Mouse (Mus musculus) thymus, adult 2 months (tissue): ENCODE results near the gene Grap2. TPM values are rescaled to one million over a fixed set of nuclear protein-coding genes. Genes with fewer than 3 reads are reported as not detected.
A peak's percentile ranks its signal among the peaks of the same experiment; 100 is the strongest.

ENCODE experiments used
- DNase-seq: peaks from one replicate; pipeline ENCODE4 v3.0.0; 2021
- H3K27ac ChIP-seq: fragments of 200-500 bp; 2 replicates; pipeline ENCODE4 v1.5.1; 2012; ENCODE audit warnings: low read length, control low read depth; ENCODE audit not compliant: control insufficient read depth, insufficient read depth
- H3K27me3 ChIP-seq: fragments of 200-500 bp; 2 replicates; pipeline ENCODE4 v1.6.1; 2012; ENCODE audit warnings: mild to moderate bottlenecking, low read length, moderate library complexity, mixed read lengths; ENCODE audit not compliant: control insufficient read depth, insufficient read depth
- H3K36me3 ChIP-seq: fragments of 200-500 bp; 2 replicates; pipeline ENCODE4 v1.6.1; 2012; ENCODE audit warnings: mild to moderate bottlenecking, low read length, moderate library complexity; ENCODE audit not compliant: control insufficient read depth, insufficient read depth
- H3K4me1 ChIP-seq: fragments of 200-500 bp; replicated peaks from 2 replicates; pipeline ENCODE4 v1.6.1; 2012; ENCODE audit warnings: low read length; ENCODE audit not compliant: control insufficient read depth, insufficient read depth
- H3K4me3 ChIP-seq: fragments of 200-500 bp; 2 replicates; pipeline ENCODE4 v1.5.1; 2012; ENCODE audit warnings: mild to moderate bottlenecking, low read length, control low read depth, moderate library complexity; ENCODE audit not compliant: control insufficient read depth, insufficient read depth
- CTCF ChIP-seq: fragments of 200-500 bp; IDR thresholded peaks from 2 replicates; pipeline ENCODE4 v1.5.1; 2012; ENCODE audit warnings: mild to moderate bottlenecking, control low read depth, low read length, moderate library complexity, borderline replicate concordance; ENCODE audit not compliant: control insufficient read depth, poor library complexity, insufficient read depth; ENCODE audit errors: extremely low read depth
- POLR2A ChIP-seq: fragments of 200-500 bp; IDR thresholded peaks from 2 replicates; pipeline ENCODE4 v1.6.1; 2012; ENCODE audit warnings: mild to moderate bottlenecking, low read length, control low read depth, moderate library complexity; ENCODE audit not compliant: control insufficient read depth, poor library complexity, insufficient read depth; ENCODE audit errors: extremely low read depth
- WGBS: fragments of 180-500 bp; shearing (Covaris S2); methylation state at CpG from one replicate; pipeline ENCODE4 v1.1.7; 2018; 5-methylcytosine and 5-hydroxymethylcytosine counted together
- polyA plus RNA-seq: library from polyadenylated mRNA; depleted of rRNA; stranded (reverse); fragments of >200 nt; gene quantifications from 2 replicates; pipeline ENCODE4 v1.2.3, GENCODE M21; 2012

The Grap2 gene
- polyA plus RNA-seq, 1 experiment: 139 TPM

- H3K4me1 ChIP-seq: peaks cover 37% of the 10 kb centered on the region
- H3K27me3 ChIP-seq: no peaks in the 10 kb centered on the region
- H3K36me3 ChIP-seq: peaks cover 54% of the 10 kb centered on the region
- no peak for DNase-seq
- no peak for TF ChIP-seq POLR2A
- no peak for TF ChIP-seq CTCF
- peak overlapping the region; percentile 35; the same call in 1 of the 2 replicates for H3K27ac ChIP-seq
- WGBS: 93% methylated on average over 13 of the region's 13 CpGs
- no peak overlapping the region for H3K4me3 ChIP-seq
These were observed 60.0 kb downstream of the Grap2 start for GRCm38 (mm10) chr15:80632280-80632893.

GRCm38 (mm10) chr15:80634391-80635193 lies 62.2 kb downstream of the Grap2 start:
- Histone ChIP-seq H3K4me1 (peaks cover 33% of the 10 kb centered on the region), H3K27ac (no peak overlapping the region), H3K36me3 (peaks cover 64% of the 10 kb centered on the region), H3K27me3 (no peaks in the 10 kb centered on the region), H3K4me3 (no peak overlapping the region)
- no peak for DNase-seq
- WGBS: 59% methylated on average over 11 of the region's 11 CpGs
- no peak for TF ChIP-seq CTCF
- TF ChIP-seq POLR2A: no peak

GRCm38 (mm10) chr15:80636757-80637372 lies 64.5 kb downstream of the Grap2 start:
- peaks cover 15% of the 10 kb centered on the region for H3K4me1 ChIP-seq
- WGBS: 91% methylated on average over 13 of the region's 13 CpGs
- H3K27me3 ChIP-seq: no peaks in the 10 kb centered on the region
- TF ChIP-seq CTCF (no peak), POLR2A (no peak)
- peaks cover 87% of the 10 kb centered on the region for H3K36me3 ChIP-seq
- no peak overlapping the region for H3K4me3 ChIP-seq
- no peak overlapping the region for H3K27ac ChIP-seq
- DNase-seq: no peak

- WGBS: 64% methylated on average over 11 of the region's 11 CpGs
These were observed 66.8 kb downstream of the Grap2 start for GRCm38 (mm10) chr15:80639071-80639702.

GRCm38 (mm10) chr15:80639874-80640273 lies 67.5 kb downstream of the Grap2 start:
- peaks cover 6% of the 10 kb centered on the region for H3K4me1 ChIP-seq

More at GRCm38 (mm10) chr15:80639071-80639702, 66.8 kb downstream of the Grap2 start:
- Histone ChIP-seq H3K4me3 (no peak overlapping the region), H3K36me3 (peaks cover 96% of the 10 kb centered on the region), H3K27ac (peak overlapping the region; percentile 28; the same call in 1 of the 2 replicates), H3K4me1 (peaks cover 6% of the 10 kb centered on the region), H3K27me3 (no peaks in the 10 kb centered on the region)
- no peak for TF ChIP-seq POLR2A
- TF ChIP-seq CTCF: no peak
- no peak for DNase-seq

GRCm38 (mm10) chr15:80641702-80642435 lies 69.5 kb downstream of the Grap2 start:
- H3K4me3 ChIP-seq: no peak overlapping the region
- no peak for DNase-seq
- 97% methylated on average over 2 of the region's 2 CpGs for WGBS
- H3K36me3 ChIP-seq: peaks cover 97% of the 10 kb centered on the region
- no peak for TF ChIP-seq POLR2A
- TF ChIP-seq CTCF: no peak
- H3K27ac ChIP-seq: no peak overlapping the region
- no peaks in the 10 kb centered on the region for H3K27me3 ChIP-seq
- peaks cover 2% of the 10 kb centered on the region; the same call in 1 of the 2 replicates for H3K4me1 ChIP-seq

More at GRCm38 (mm10) chr15:80639874-80640273, 67.5 kb downstream of the Grap2 start:
- Histone ChIP-seq H3K36me3 (peaks cover 96% of the 10 kb centered on the region), H3K4me3 (no peak overlapping the region), H3K27ac (no peak overlapping the region), H3K27me3 (no peaks in the 10 kb centered on the region)
- no peak for DNase-seq
- 96% methylated on average over 3 of the region's 3 CpGs for WGBS
- TF ChIP-seq CTCF (no peak), POLR2A (no peak)
